Mouse (Mus musculus) retina, adult 2 months (tissue): Measurements from ENCODE around the gene Tas2r106.

Source experiments
- DNase-seq: peaks from one replicate; pipeline ENCODE4 v3.0.0-alpha.2; 2012; ENCODE audit warnings: low read depth, low spot score

Gene Tas2r106

GRCm38 (mm10) chr6:131678786-131679185 is at the start of gene Tas2r106:
TSS of gene Tas2r106 (minus strand) at chr6:131678886.
- no peak for DNase-seq

- DNase-seq = peak; percentile 3
Measured at GRCm38 (mm10) chr6:131712803-131713202, 34.1 kb upstream of the Tas2r106 start.

GRCm38 (mm10) chr6:131689963-131690362 is 11.3 kb upstream of the Tas2r106 start, which contains the start of gene Tas2r114:
TSS of gene Tas2r114 (minus strand) at chr6:131690063.
- no peak for DNase-seq

- DNase-seq = no peak
Measured at GRCm38 (mm10) chr6:131687395-131687794, 8.7 kb upstream of the Tas2r106 start, which contains the start of gene Tas2r105. TSS of gene Tas2r105 (minus strand) at chr6:131687495.

GRCm38 (mm10) chr6:131685644-131686043 is 7.0 kb upstream of the Tas2r106 start, which contains the start of gene Tas2r104:
TSS of gene Tas2r104 (minus strand) at chr6:131685744.
- DNase-seq = no peak

GRCm38 (mm10) chr6:131660049-131660448 is 18.6 kb downstream of the Tas2r106 start, which contains the start of gene Tas2r107:
TSS of gene Tas2r107 (minus strand) at chr6:131660149.
- no peak for DNase-seq

- no peak for DNase-seq
Measured at GRCm38 (mm10) chr6:131630812-131631211, 47.9 kb downstream of the Tas2r106 start, which contains the start of gene Tas2r130. TSS of gene Tas2r130 (minus strand) at chr6:131630912.
